Mouse (Mus musculus) liver, postnatal 0 days (tissue): Measurements from ENCODE around the gene Sept12.

ENCODE experiments used
- CTCF ChIP-seq: sonication (generic); IDR thresholded peaks from 2 replicates; pipeline ENCODE4 v1.5.1; 2016; ENCODE audit warnings: antibody characterized with exemption, low read depth
- EP300 ChIP-seq: IDR thresholded peaks from 2 replicates; pipeline ENCODE4 v1.6.1; 2016; ENCODE audit warnings: antibody characterized with exemption, low read depth, mild to moderate bottlenecking

DNA sequence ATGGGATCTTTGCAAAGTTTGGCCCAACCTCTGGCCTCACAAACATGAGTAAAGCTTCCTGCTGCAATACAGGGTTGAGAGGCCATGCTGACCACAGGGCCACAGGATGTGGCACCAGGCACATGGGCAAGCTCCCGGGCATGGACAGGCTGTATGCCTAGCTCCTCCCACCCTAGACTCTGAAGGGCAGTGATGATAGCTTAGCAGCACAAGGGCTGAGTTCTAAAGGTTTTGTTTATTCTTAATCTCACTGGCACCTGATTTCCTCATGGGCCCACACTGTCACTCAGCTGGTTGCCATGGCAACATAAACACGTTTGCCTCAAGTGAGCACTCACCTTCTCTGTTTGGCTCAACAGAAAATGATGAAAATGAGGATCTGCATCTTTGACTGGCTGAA is 32.2 kb upstream of the Sept12 start:
- TF ChIP-seq CTCF (no peak), EP300 (no peak)
